Mouse (Mus musculus) megakaryocyte-erythroid progenitor cell, adult 5 weeks (primary cell): ENCODE measurements around the gene Gm10964. TPM values are rescaled to one million over a fixed set of nuclear protein-coding genes. Genes with fewer than 3 reads are reported as not detected.

Source experiments
- polyA plus RNA-seq: library from polyadenylated mRNA; stranded (reverse); fragments of >175 nt; gene quantifications from 2 replicates; pipeline ENCODE4 v1.2.3, GENCODE M21; 2012

The Gm10964 gene
- not detected in 2 replicates for polyA plus RNA-seq

DNA sequence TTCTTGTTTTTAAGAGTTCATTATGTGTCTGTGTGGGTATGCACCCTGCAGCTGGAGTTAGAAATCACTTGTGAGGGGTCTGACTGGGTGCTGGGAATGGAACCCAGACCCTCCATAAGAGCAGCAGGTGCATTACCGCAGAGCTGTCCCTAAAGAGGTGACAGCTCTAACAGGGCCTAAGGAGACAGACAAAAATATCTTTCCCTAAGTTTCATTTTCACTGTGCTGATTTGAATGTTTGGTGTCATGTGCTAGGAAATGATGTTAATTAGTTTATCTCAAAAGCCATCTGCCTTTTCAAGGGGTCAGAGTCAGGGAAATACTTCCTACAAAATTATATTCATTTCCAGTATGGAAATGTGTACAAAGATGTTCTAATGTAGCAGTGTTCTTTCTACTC lies at the start of gene Gm10964:
Gm10964 (plus strand) TSS at position 38 of the 400 bp plus-strand sequence.

DNA sequence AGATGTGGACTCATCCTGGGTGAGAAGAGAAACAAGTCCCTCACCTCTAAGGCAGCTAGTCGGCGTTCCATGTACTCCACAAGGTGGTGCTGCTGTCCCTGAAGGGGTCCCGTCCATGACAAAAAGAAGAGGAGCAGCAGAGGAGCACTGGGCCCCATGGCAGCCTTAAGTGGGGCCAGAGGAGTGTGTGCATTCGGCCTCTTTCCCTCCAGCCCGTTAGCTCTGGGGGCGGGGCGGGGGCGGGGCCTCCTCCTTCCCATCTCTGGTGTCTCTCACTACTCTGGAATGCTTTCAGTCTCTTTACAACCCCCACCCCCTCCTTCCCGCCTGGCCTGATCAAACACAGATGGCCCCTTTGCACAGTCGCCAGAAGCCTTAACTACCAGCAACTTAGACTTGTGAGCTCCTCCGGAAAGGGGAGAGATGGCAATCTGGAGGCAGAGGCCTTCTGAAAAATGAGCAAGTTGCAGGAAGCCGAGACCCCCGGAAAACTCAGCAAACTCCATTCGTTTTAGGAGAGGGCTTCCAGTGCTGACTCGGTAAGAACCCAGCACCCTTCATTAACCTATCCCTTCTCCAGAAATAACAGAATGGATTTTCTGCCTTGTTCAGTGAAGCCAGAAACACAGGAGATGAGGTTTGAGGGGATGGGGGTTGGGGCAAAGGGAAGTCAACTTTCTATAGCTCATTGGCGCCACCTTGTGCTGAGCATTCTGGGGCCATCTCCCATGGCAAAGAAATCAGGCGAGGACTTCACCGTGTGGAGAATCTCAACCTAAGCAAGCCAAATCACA lies 1.2 kb upstream of the Gm10964 start, which contains the start of gene Olfml3:
Olfml3 (minus strand) TSS at position 224 of the 794 bp plus-strand sequence.

DNA sequence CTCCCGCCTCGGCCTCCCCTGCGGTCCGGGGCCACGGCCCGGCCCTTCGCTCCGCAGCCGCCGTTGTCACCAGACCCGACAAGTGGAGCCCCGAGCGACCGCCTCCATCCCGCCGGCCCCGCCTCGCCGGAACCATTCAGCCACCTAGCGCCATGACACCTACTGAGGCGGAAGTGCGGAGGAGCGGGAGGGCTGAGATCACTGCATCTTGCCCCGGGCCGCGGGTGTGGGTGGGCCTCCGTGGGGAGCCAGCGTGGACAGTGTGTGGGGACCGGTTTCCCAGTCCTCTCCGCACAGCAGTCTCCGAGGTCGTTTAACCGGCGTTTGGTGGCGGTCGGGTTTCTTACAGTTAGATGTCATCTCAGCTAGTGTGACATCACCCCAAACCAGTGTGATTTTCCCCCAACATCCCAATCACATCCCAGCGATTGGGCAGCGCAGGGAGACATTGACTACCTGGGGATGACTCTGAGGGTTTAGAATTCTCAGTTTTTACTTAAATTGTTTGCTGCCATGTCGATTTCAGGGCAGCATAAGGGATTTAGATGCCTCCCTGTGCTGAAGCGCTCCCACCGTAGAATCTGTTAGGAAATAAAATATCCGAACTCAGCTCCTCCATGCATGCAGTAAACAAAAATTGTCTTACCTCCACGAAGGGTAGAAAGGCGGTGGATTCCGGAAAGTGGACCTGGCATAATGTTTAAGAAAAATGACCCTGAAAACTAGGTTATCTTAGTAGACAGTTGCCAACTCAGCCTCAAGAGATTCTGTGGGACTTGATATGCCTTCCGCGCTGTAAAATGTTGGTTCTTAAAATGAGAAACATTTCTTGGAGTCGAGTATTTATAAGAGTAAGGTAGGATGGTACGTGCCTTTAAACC lies 52.3 kb downstream of the Gm10964 start, which contains the start of gene Hipk1:
Hipk1 (minus strand) TSS at position 334 of the 881 bp plus-strand sequence.

Other genes with a start within 250 kb of the Gm10964 start
- gene Syt6, start 164.1 kb upstream of the Gm10964 start, polyA plus RNA-seq = not detected in 2 replicates
- 0.03 TPM in 1 of 2 replicates, not detected in the other for gene Atg4a-ps, start 93.3 kb upstream of the Gm10964 start, polyA plus RNA-seq
- gene Olfml3, start 1.4 kb upstream of the Gm10964 start, polyA plus RNA-seq = 0.03 and 0.10 TPM in 2 replicates
- gene Hipk1, start 52.2 kb downstream of the Gm10964 start, polyA plus RNA-seq = 47.1 and 56.4 TPM in 2 replicates
- gene Dclre1b, start 70.1 kb downstream of the Gm10964 start, polyA plus RNA-seq = 2.8 and 4.4 TPM in 2 replicates
- gene Ap4b1, start 70.2 kb downstream of the Gm10964 start, polyA plus RNA-seq = 3.8 and 4.4 TPM in 2 replicates
- gene Gm43064, start 70.2 kb downstream of the Gm10964 start, polyA plus RNA-seq = 0.08 and 0.28 TPM in 2 replicates
- gene Bcl2l15, start 93.2 kb downstream of the Gm10964 start, polyA plus RNA-seq = 0.28 TPM in 1 of 2 replicates, not detected in the other
- 3.9 and 6.0 TPM in 2 replicates for gene Ptpn22, start 120.4 kb downstream of the Gm10964 start, polyA plus RNA-seq
- 25.5 and 29.1 TPM in 2 replicates for gene Rsbn1, start 174.8 kb downstream of the Gm10964 start, polyA plus RNA-seq
- 15.3 and 17.8 TPM in 2 replicates for gene Phtf1, start 228.7 kb downstream of the Gm10964 start, polyA plus RNA-seq